Comparison of ENCODE assay signal across 9 mouse cellular contexts in genomic region chr5:110099656-110100580, GRCm38 (mm10). TPM values are rescaled to one million over a fixed set of nuclear protein-coding genes. Genes with fewer than 3 reads are reported as not detected.
DNase-seq lines count a peak whose midpoint lies in the region; ATAC-seq and TF ChIP-seq lines count a peak whose summit lies in the region.
"Had no signal": no experiment of that assay in that cellular context is flagged by ENCODE, and none has a peak within 500 bp of the region (broad histone marks: within the 10 kb centered on the region; RNA-seq: fewer than 3 reads in every experiment).

Plcxd1 (plus strand) TSS chr5:110099969.

- peaks cover 22% of the 10 kb centered on the region for H3K36me3 ChIP-seq in embryonic facial prominence, embryonic 12.5 days
- no peaks in the 10 kb centered on the region; the same call in 1 of the 2 replicates for H3K36me3 ChIP-seq in kidney, adult 2 months (ENCODE audit: control insufficient read depth, insufficient read depth, low read length)
- peaks cover 21% of the 10 kb centered on the region; the same call in 1 of the 2 replicates for H3K36me3 ChIP-seq in midbrain, embryonic 11.5 days (ENCODE audit: control insufficient read depth, insufficient read depth, low read length)

- peak; percentile 71 for DNase-seq in cerebellum, adult 9-11 months
- DNase-seq in cerebellum, adult 11 months, result no peak
- DNase-seq in 3134 (ENCODE audit: extremely low read depth, insufficient read length, low spot score), result peak; percentile 14
- DNase-seq in kidney, adult 2 months, result peak; percentile 67
- peak; percentile 89 for DNase-seq in midbrain, embryonic 11.5 days (ENCODE audit: low spot score, missing footprints)
- no peak for DNase-seq in ovary, postnatal 10 days (ENCODE audit: low spot score)

- no peak within 1 kb of the TSS; the same call in 1 of the 2 replicates for H3K9ac ChIP-seq in embryonic facial prominence, embryonic 12.5 days
- H3K9ac ChIP-seq in midbrain, embryonic 11.5 days (ENCODE audit: low read length), result no peak within 1 kb of the TSS

- 7% methylated on average over 24 of the region's 25 CpGs for WGBS in embryonic facial prominence, embryonic 12.5 days
- 13% methylated on average over 25 of the region's 25 CpGs for WGBS in kidney, adult 2 months
- WGBS in midbrain, embryonic 11.5 days, result 4% methylated on average over 25 of the region's 25 CpGs

- H3K4me1 ChIP-seq in embryonic facial prominence, embryonic 12.5 days, result peaks cover 22% of the 10 kb centered on the region
- H3K4me1 ChIP-seq in kidney, adult 2 months (ENCODE audit: control insufficient read depth, insufficient read depth, low read length), result peaks cover 5% of the 10 kb centered on the region; the same call in 1 of the 2 replicates
- H3K4me1 ChIP-seq in midbrain, embryonic 11.5 days (ENCODE audit: control insufficient read depth, insufficient read depth, low read length), result peaks cover 15% of the 10 kb centered on the region

- TF ChIP-seq POLR2A in kidney, adult 2 months (IDR thresholded peaks at IDR 0.05; ENCODE audit: low read depth, low read length), result no peak

- no peak within 1 kb of the TSS for H3K27ac ChIP-seq in embryonic facial prominence, embryonic 12.5 days
- H3K27ac ChIP-seq in kidney, adult 2 months (ENCODE audit: insufficient read depth, low read depth, low read length), result no peak within 1 kb of the TSS
- no peak within 1 kb of the TSS for H3K27ac ChIP-seq in midbrain, embryonic 11.5 days (ENCODE audit: low read depth, low read length)

- H3K27me3 ChIP-seq in embryonic facial prominence, embryonic 12.5 days, result 0 out of 2 replicates have a peak, but pooled peaks cover 4% of the 10 kb centered on the region
- H3K27me3 ChIP-seq in kidney, adult 2 months (replicated peaks; ENCODE audit: control insufficient read depth, insufficient read depth, low read length), result no peaks in the 10 kb centered on the region
- peaks cover 5% of the 10 kb centered on the region; the same call in 1 of the 2 replicates for H3K27me3 ChIP-seq in midbrain, embryonic 11.5 days (ENCODE audit: control insufficient read depth, insufficient read depth, low read length)

- no peak for ATAC-seq in embryonic facial prominence, embryonic 12.5 days (ENCODE audit: insufficient number of reproducible peaks, insufficient read depth, low FRiP score, low TSS enrichment)
- ATAC-seq in midbrain, embryonic 11.5 days (ENCODE audit: low FRiP score), result peak; percentile 12; the same call in 1 of the 2 replicates
- ATAC-seq in megakaryocyte-erythroid progenitor cell, adult 5-6 weeks (replicated peaks; ENCODE audit: low FRiP score, low TSS enrichment, poor library complexity, severe bottlenecking), result no peak

- TF ChIP-seq CTCF in kidney, adult 2 months (conservative IDR thresholded peaks at IDR 0.05; ENCODE audit: insufficient read depth, insufficient read length, low read depth, low read length), result no peak

- peak within 1 kb of the TSS; percentile 35 for H3K4me3 ChIP-seq in embryonic facial prominence, embryonic 12.5 days
- peak within 1 kb of the TSS; percentile 47; the same call in 1 of the 2 replicates for H3K4me3 ChIP-seq in kidney, adult 2 months (ENCODE audit: insufficient read depth, low read depth, low read length)
- H3K4me3 ChIP-seq in midbrain, embryonic 11.5 days (ENCODE audit: low read depth, low read length), result peak within 1 kb of the TSS; percentile 23; the same call in 1 of the 2 replicates

- H3K9me3 ChIP-seq in embryonic facial prominence, embryonic 12.5 days, result no peaks in the 10 kb centered on the region
- H3K9me3 ChIP-seq in midbrain, embryonic 11.5 days (ENCODE audit: control insufficient read depth, low read length), result no peaks in the 10 kb centered on the region

- peak within 1 kb of the TSS; percentile 72 for H3K4me2 ChIP-seq in embryonic facial prominence, embryonic 12.5 days (replicated peaks)
- peak within 1 kb of the TSS; percentile 49 for H3K4me2 ChIP-seq in midbrain, embryonic 11.5 days

RNA-seq across cellular contexts. Expression of gene Plcxd1, which starts in this region (rescaled TPM):
- polyA plus RNA-seq in embryonic facial prominence, embryonic 12.5 days (2016; fragmentation: Nextera tagmentation; extraction: Ambion mirVana), result 1.4 and 1.7 TPM in 2 replicates
- 1.8 and 2.9 TPM in 2 replicates for polyA plus RNA-seq in kidney, adult 2 months (2012; rRNA removed)
- 0.28 and 0.41 TPM in 2 replicates for polyA plus RNA-seq in midbrain, embryonic 11.5 days (2014; fragmentation: Nextera tagmentation; extraction: Ambion mirVana)
- not detected in 2 replicates for total RNA-seq in megakaryocyte-erythroid progenitor cell, adult 5-6 weeks (2014; fragmentation: Nextera tagmentation)
- total RNA-seq in megakaryocyte-erythroid progenitor cell, adult 5-6 weeks (2017), result 0.50 TPM in 1 of 2 replicates, not detected in the other
- total RNA-seq: gastrocnemius, adult 8-10 months had no signal

Comparison
In these comparisons a context has a peak if more than half of its experiments do, and no peak if none do; other contexts are left out.
1. DNase-seq: peak in cerebellum, adult 9-11 months (single experiment), 3134 (single experiment) and kidney, adult 2 months (single experiment); none in cerebellum, adult 11 months (single experiment) and ovary, postnatal 10 days (single experiment).
2. Peak in DNase-seq, ATAC-seq, H3K4me3 ChIP-seq and H3K4me2 ChIP-seq in midbrain, embryonic 11.5 days; RNA of the gene not detected or under 1 TPM.
3. Peak in every context shown above with its lines, with median percentiles within 50 percentile points of each other: H3K4me3 ChIP-seq.